Mouse (Mus musculus) right cerebral cortex, postnatal 14 days (tissue): ENCODE results near the gene Vstm2a.
A peak's percentile ranks its signal among the peaks of the same experiment; 100 is the strongest.

Source experiments
- DNase-seq: peaks from one replicate; pipeline ENCODE4 v3.0.0; 2022

Vstm2a gene

GRCm38 (mm10) chr11:16257473-16257921 is at the start of gene Vstm2a:
Gene Vstm2a (plus strand): TSS chr11:16257724.
- DNase-seq: peak; percentile 66

- no peak for DNase-seq
Measured at GRCm38 (mm10) chr11:16257011-16257410, 513 bp upstream of the Vstm2a start.

GRCm38 (mm10) chr11:16258300-16258699 is 776 bp downstream of the Vstm2a start:
- peak; percentile 11 for DNase-seq

- DNase-seq: no peak
Measured at GRCm38 (mm10) chr11:16259876-16260275, 2.4 kb downstream of the Vstm2a start.

- peak; percentile 78 for DNase-seq
Measured at GRCm38 (mm10) chr11:16260764-16261578, 3.4 kb downstream of the Vstm2a start.

- DNase-seq: no peak
Measured at GRCm38 (mm10) chr11:16268396-16268795, 10.9 kb downstream of the Vstm2a start.

- DNase-seq: no peak
Measured at GRCm38 (mm10) chr11:16290381-16290780, 32.9 kb downstream of the Vstm2a start.

GRCm38 (mm10) chr11:16292960-16293359 is 35.4 kb downstream of the Vstm2a start:
- DNase-seq: no peak

GRCm38 (mm10) chr11:16296521-16296920 is 39.0 kb downstream of the Vstm2a start:
- no peak for DNase-seq

GRCm38 (mm10) chr11:16299492-16299891 is 42.0 kb downstream of the Vstm2a start:
- DNase-seq: no peak

- no peak for DNase-seq
Measured at GRCm38 (mm10) chr11:16299960-16300359, 42.4 kb downstream of the Vstm2a start.

- no peak for DNase-seq
Measured at GRCm38 (mm10) chr11:16300709-16301108, 43.2 kb downstream of the Vstm2a start.

GRCm38 (mm10) chr11:16315097-16315496 is 57.6 kb downstream of the Vstm2a start:
- no peak for DNase-seq

- DNase-seq: no peak
Measured at GRCm38 (mm10) chr11:16345179-16345578, 87.7 kb downstream of the Vstm2a start.

- no peak for DNase-seq
Measured at GRCm38 (mm10) chr11:16345676-16346075, 88.2 kb downstream of the Vstm2a start.

- no peak for DNase-seq
Measured at GRCm38 (mm10) chr11:16351915-16352314, 94.4 kb downstream of the Vstm2a start.

- no peak for DNase-seq
Measured at GRCm38 (mm10) chr11:16354356-16354755, 96.8 kb downstream of the Vstm2a start.

- DNase-seq: no peak
Measured at GRCm38 (mm10) chr11:16366852-16367587, 109.5 kb downstream of the Vstm2a start.

- peak; percentile 17 for DNase-seq
Measured at GRCm38 (mm10) chr11:16403627-16404026, 146.1 kb downstream of the Vstm2a start.

- DNase-seq: no peak
Measured at GRCm38 (mm10) chr11:16411736-16412135, 154.2 kb downstream of the Vstm2a start.

- peak; percentile 40 for DNase-seq
Measured at GRCm38 (mm10) chr11:16412609-16413008, 155.1 kb downstream of the Vstm2a start.

- DNase-seq: no peak
Measured at GRCm38 (mm10) chr11:16413077-16413644, 155.6 kb downstream of the Vstm2a start.

GRCm38 (mm10) chr11:16439548-16440251 is 182.2 kb downstream of the Vstm2a start:
- DNase-seq: no peak
